Mouse (Mus musculus) G1E (cell line): ENCODE data around the gene Nckap5. TPM values are rescaled to one million over a fixed set of nuclear protein-coding genes. Genes with fewer than 3 reads are reported as not detected.

Experiments
- ATAC-seq: 2 replicates; pipeline ENCODE4 v1.8.0; 2016; ENCODE audit warnings: mild to moderate bottlenecking; ENCODE audit not compliant: insufficient number of reproducible peaks, poor library complexity, low FRiP score, severe bottlenecking; ENCODE audit errors: extremely low read depth
- DNase-seq: peaks from one replicate; pipeline ENCODE4 v3.0.0; 2012; ENCODE audit warnings: low spot score
- H3K27me3 ChIP-seq: 2 replicates; pipeline ENCODE4 v1.6.1; 2012; ENCODE audit warnings: mild to moderate bottlenecking, low read length, inconsistent platforms; ENCODE audit not compliant: insufficient read depth
- H3K36me3 ChIP-seq: replicated peaks from 2 replicates; pipeline ENCODE3; 2012; ENCODE audit warnings: mild to moderate bottlenecking, inconsistent platforms
- H3K4me1 ChIP-seq: 2 replicates; pipeline ENCODE4 v1.6.1; 2012; ENCODE audit warnings: low read depth, low read length, inconsistent platforms, mixed read lengths; ENCODE audit not compliant: insufficient read depth
- H3K4me3 ChIP-seq: 2 replicates; pipeline ENCODE4 v1.5.1; 2012; ENCODE audit warnings: low read depth, mild to moderate bottlenecking, inconsistent platforms, low read length, moderate library complexity, mixed read lengths
- H3K9me3 ChIP-seq: replicated peaks from 2 replicates; pipeline ENCODE4 v1.6.1; 2012; ENCODE audit warnings: inconsistent platforms
- CTCF ChIP-seq: IDR thresholded peaks from 2 replicates; pipeline ENCODE4 v1.5.1; 2012; ENCODE audit warnings: low read depth, low read length, inconsistent platforms, mixed read lengths
- GATA1 ChIP-seq: IDR thresholded peaks from 2 replicates; pipeline ENCODE4 v1.6.1; 2012; ENCODE audit warnings: borderline replicate concordance, low read length, inconsistent platforms, mixed read lengths
- GATA2 ChIP-seq: IDR thresholded peaks from 2 replicates; pipeline ENCODE4 v1.6.1; 2012; ENCODE audit warnings: low read depth, low read length, inconsistent platforms, borderline replicate concordance
- POLR2AphosphoS5 ChIP-seq: IDR thresholded peaks from 2 replicates; pipeline ENCODE4 v1.6.1; 2012; ENCODE audit warnings: low read depth, low read length, inconsistent platforms; ENCODE audit not compliant: insufficient replicate concordance
- TAL1 ChIP-seq: conservative IDR thresholded peaks from 2 replicates; pipeline ENCODE4 v1.6.1; 2012; ENCODE audit warnings: low read depth, low read length, inconsistent platforms, mixed read lengths
- polyA plus RNA-seq: library from polyadenylated mRNA; stranded (reverse); fragments of >175 nt; gene quantifications from 2 replicates; pipeline ENCODE4 v1.2.3, GENCODE M21; 2012
- total RNA-seq, 2 experiments: library from RNA; stranded (forward) in 1 of 2; stranded (reverse) in 1 of 2; fragments of 200-1000 nt in 1 of 2; fragments of >200 nt in 1 of 2; fragmentation: Nextera tagmentation in 1 of 2; gene quantifications; 2 replicates each; pipeline ENCODE4 v1.2.3; 2014 to 2017

Gene Nckap5
- total and polyA plus RNA-seq, 3 experiments, result 0.15 to 0.44 TPM; not detected in 1

GRCm38 (mm10) chr1:126675142-126675541 lies 155.5 kb downstream of the Nckap5 start:
- ATAC-seq (no peak), DNase-seq (no peak)
- H3K9me3 ChIP-seq, result peaks cover 23% of the 10 kb centered on the region
- TF ChIP-seq GATA2 (no peak), TAL1 (no peak), CTCF (no peak), GATA1 (no peak), POLR2AphosphoS5 (no peak)
- H3K4me1 ChIP-seq, result no peaks in the 10 kb centered on the region
- H3K27me3 ChIP-seq, result no peaks in the 10 kb centered on the region
- no peak overlapping the region for H3K4me3 ChIP-seq
- H3K36me3 ChIP-seq, result no peaks in the 10 kb centered on the region

DNA sequence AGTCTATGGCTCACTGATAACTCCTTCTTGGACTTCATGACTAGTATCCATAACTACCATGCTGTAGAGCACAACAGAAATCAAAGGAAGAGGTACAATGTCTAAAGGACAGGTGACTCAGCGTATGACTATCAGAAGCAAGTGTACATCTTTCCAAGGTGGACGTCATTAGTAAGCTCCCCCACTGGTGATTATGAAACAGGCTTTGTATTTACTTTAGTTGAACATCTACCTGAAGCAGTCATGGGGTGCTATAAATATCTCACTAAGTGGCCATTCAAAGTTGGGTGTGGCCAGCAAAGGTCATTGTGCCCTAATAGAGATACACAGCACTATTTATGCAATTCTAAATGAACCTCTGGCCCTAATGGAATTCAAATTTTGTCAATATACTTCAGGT lies 157.4 kb downstream of the Nckap5 start:
- no peak for ATAC-seq
- Histone ChIP-seq H3K4me3 (no peak overlapping the region), H3K27me3 (no peaks in the 10 kb centered on the region), H3K9me3 (peaks cover 13% of the 10 kb centered on the region), H3K36me3 (no peaks in the 10 kb centered on the region), H3K4me1 (no peaks in the 10 kb centered on the region)
- no peak for DNase-seq
- TF ChIP-seq GATA1, result no peak
- no peak for TF ChIP-seq GATA2
- no peak for TF ChIP-seq TAL1
- TF ChIP-seq POLR2AphosphoS5, result no peak
- no peak for TF ChIP-seq CTCF

DNA sequence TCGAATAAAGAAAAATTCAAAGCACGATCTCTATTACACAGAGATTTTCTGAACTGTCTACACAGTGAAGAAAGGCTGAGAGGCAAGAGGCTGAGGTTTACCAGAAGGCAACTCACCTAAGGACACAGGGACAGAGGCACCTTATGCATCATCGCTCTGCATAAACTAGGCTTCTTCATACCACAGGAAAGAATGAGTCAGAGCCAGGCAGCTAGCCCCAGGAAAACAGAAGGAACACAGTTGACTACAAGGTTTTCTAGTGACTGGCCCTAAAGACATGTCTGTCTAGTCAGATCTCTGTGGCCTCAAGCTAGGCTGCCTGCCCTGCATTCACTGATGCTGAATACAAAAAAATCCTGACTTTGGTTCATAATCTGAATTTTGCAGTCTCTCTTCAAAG lies 160.1 kb downstream of the Nckap5 start:
- no peak for TF ChIP-seq CTCF
- no peak for TF ChIP-seq TAL1
- TF ChIP-seq POLR2AphosphoS5, result no peak
- no peak for TF ChIP-seq GATA2
- no peak for TF ChIP-seq GATA1
- no peaks in the 10 kb centered on the region for H3K27me3 ChIP-seq
- no peak overlapping the region for H3K4me3 ChIP-seq
- H3K4me1 ChIP-seq, result no peaks in the 10 kb centered on the region
- H3K36me3 ChIP-seq, result no peaks in the 10 kb centered on the region
- ATAC-seq, result no peak
- DNase-seq, result no peak
- peaks cover 11% of the 10 kb centered on the region for H3K9me3 ChIP-seq

DNA sequence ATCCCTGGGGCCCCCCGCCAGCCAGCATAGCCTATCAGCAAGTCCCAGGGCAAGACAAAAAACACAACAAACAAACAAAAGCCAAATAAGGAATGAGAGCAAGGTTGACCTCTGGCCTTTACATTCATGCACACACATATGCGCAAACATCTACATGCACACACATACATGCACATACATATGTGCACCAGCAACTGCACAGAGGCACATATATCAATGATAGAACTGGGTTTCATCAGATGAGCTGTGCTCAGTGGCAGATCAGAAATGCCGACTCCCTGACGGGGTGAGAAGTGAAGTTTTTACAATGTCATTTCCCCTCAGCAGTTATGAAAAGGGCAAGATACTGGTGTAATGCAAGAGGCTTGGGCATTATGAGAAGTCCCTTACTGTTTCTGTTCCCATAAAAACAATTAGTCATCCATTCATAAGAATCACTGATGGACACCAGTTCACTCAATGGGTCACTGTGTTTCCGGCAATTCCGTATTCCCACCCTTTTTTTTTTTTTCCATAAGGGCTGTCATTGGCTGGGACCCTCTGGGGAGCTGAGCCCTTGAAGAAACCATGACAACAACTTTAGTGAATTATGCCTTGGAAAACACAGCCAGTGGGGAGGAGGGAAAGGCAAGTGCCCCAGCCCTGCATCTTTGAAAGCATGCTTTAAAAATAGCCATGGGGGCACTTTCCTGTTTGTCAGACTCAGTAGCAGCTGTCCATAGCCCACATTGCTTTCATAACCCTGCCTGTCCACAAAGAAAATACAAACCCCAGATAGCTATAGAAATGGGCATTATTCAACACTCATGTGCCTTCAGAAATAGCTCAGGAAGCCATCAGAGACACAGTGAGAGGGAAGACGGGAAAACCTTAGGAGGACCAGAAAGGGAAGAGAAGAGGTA lies 170.2 kb downstream of the Nckap5 start:
- H3K4me1 ChIP-seq, result no peaks in the 10 kb centered on the region
- H3K9me3 ChIP-seq, result peaks cover 30% of the 10 kb centered on the region
- DNase-seq (no peak), ATAC-seq (no peak)
- no peak overlapping the region for H3K4me3 ChIP-seq
- TF ChIP-seq CTCF, result no peak
- no peak for TF ChIP-seq GATA1
- TF ChIP-seq TAL1, result no peak
- TF ChIP-seq POLR2AphosphoS5, result no peak
- H3K27me3 ChIP-seq, result no peaks in the 10 kb centered on the region
- no peaks in the 10 kb centered on the region for H3K36me3 ChIP-seq

GRCm38 (mm10) chr1:126658731-126659130 lies 171.9 kb downstream of the Nckap5 start:
- no peak for DNase-seq

DNA sequence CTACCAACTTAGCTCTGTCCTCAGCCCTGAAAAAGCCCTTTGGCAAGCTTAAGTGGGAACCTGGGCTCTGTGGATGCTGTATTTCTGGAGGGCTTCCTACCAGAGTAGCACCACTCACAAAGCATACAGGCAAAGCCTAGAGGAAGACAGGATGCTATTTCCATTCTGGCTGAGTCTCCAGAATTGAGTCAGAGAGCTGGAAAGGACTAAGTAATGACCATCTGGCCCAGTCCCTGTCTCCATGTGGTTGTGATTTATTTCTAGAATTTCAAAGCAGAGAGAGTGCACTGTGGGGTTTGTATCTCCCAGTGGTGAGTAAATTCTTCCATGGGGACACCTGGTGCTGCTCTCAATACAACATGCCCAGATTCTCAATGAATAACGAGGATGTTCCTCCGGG lies 174.4 kb downstream of the Nckap5 start:
- Histone ChIP-seq H3K4me1 (no peaks in the 10 kb centered on the region; the same call in 1 of the 2 replicates), H3K27me3 (no peaks in the 10 kb centered on the region), H3K36me3 (no peaks in the 10 kb centered on the region), H3K4me3 (no peak overlapping the region), H3K9me3 (peaks cover 33% of the 10 kb centered on the region)
- ATAC-seq, result no peak
- DNase-seq, result no peak
- no peak for TF ChIP-seq TAL1
- TF ChIP-seq GATA1, result no peak
- TF ChIP-seq CTCF, result no peak
- TF ChIP-seq GATA2, result no peak
- TF ChIP-seq POLR2AphosphoS5, result no peak

More at GRCm38 (mm10) chr1:126658731-126659130, 171.9 kb downstream of the Nckap5 start:
- Histone ChIP-seq H3K4me3 (no peak overlapping the region), H3K36me3 (no peaks in the 10 kb centered on the region), H3K4me1 (no peaks in the 10 kb centered on the region), H3K9me3 (peaks cover 34% of the 10 kb centered on the region), H3K27me3 (no peaks in the 10 kb centered on the region)
- ATAC-seq, result no peak
- TF ChIP-seq GATA2 (no peak), GATA1 (no peak), TAL1 (no peak), POLR2AphosphoS5 (no peak), CTCF (no peak)
